Mouse (Mus musculus): ENCODE data around the gene Scn1b. TPM values are rescaled to one million over a fixed set of nuclear protein-coding genes. Genes with fewer than 3 reads are reported as not detected.
A peak's percentile ranks its signal among the peaks of the same experiment; 100 is the strongest.

Scn1b gene
- total and polyA plus RNA-seq, 3 experiments = 31.8 to 41.9 (median 32.5) TPM

- WGBS = 47% methylated on average over 5 of the region's 5 CpGs
Measured at GRCm38 (mm10) chr7:31160763-31161162, 34.0 kb upstream of the Scn1b start.

DNA sequence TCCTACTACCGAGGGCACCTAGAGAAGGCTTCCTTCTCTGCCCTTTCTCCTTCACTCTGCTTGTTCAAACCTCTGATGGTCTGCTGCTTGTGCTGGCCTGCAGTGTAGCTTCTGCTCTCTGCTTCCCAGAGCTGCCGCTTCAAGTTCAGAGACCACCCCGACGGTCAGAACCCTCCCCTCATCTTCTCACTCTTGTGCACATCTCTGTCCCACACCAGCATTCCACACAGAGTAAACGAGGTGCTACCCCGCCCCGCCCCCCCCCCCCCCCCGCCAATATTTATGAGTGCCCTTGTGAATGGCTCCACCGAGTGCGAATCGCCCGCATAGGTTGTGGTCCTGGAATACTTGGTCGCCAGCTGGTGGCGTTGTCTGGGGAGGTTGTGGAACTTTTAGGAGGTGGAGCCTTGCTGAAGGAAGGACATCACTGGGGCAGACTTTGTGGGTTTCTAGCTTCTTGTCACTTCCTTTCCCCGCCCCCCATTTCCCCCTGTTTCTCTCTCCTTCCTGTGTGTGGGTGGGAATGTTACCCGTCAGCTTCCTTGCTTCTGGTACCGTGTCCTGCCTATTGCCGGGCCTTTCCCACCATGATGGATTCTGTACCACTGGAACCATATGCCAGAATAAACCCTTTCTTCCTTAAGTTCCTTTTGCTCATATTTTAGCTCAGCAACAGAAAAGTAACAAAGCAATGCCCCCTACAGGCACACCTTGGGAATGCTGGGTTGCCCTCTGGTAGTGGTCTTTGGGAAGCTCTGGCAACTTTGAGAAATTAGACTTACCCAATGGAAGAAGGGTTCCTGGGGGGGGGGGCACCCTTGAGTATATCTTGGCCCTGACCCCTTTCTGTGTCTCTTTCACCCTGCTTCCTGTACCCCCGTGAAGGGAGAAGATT is 29.5 kb upstream of the Scn1b start:
- Histone ChIP-seq H3K27me3 (ENCODE audit: control insufficient read depth, insufficient read depth, low read length) (no peaks in the 10 kb centered on the region), H3K9ac (ENCODE audit: low read depth, low read length) (no peak overlapping the region), H3K27ac (peak overlapping the region; percentile 72), H3K36me3 (ENCODE audit: control insufficient read depth, insufficient read depth, low read length) (no peaks in the 10 kb centered on the region), H3K79me2 (replicated peaks; ENCODE audit: control insufficient read depth, insufficient read depth, low read length) (no peaks in the 10 kb centered on the region), H3K4me1 (ENCODE audit: control insufficient read depth, insufficient read depth, low read length) (peaks cover 10% of the 10 kb centered on the region), H3K4me3 (no peak overlapping the region)
- peak in 1 of 2 experiments; percentile 53 for DNase-seq
- 34% methylated on average over 19 of the region's 19 CpGs for WGBS
- intact Hi-C loops (cut with DNase I) = no loop called here
- TF ChIP-seq EP300 (IDR thresholded peaks at IDR 0.05; ENCODE audit: insufficient read depth, low read depth, low read length) (no peak), CTCF (IDR thresholded peaks at IDR 0.05) (peak; percentile 54)

More at GRCm38 (mm10) chr7:31160763-31161162, 34.0 kb upstream of the Scn1b start:
- intact Hi-C loops (cut with DNase I) = no loop called here
- no peak for DNase-seq
- Histone ChIP-seq H3K79me2 (replicated peaks; ENCODE audit: control insufficient read depth, insufficient read depth, low read length) (no peaks in the 10 kb centered on the region), H3K4me1 (ENCODE audit: control insufficient read depth, insufficient read depth, low read length) (peaks cover 5% of the 10 kb centered on the region; the same call in 1 of the 2 replicates), H3K27me3 (ENCODE audit: control insufficient read depth, insufficient read depth, low read length) (no peaks in the 10 kb centered on the region), H3K4me3 (no peak overlapping the region), H3K36me3 (ENCODE audit: control insufficient read depth, insufficient read depth, low read length) (no peaks in the 10 kb centered on the region), H3K9ac (ENCODE audit: low read depth, low read length) (no peak overlapping the region), H3K27ac (no peak overlapping the region)
- no peak for TF ChIP-seq POLR2A (IDR thresholded peaks at IDR 0.05; ENCODE audit: insufficient read depth, low read depth, low read length)
- no peak for TF ChIP-seq CTCF (IDR thresholded peaks at IDR 0.05)
- no peak for TF ChIP-seq EP300 (IDR thresholded peaks at IDR 0.05; ENCODE audit: insufficient read depth, low read depth, low read length)

GRCm38 (mm10) chr7:31155296-31156033 is 28.7 kb upstream of the Scn1b start, which contains the start of gene Gramd1a:
Gene Gramd1a, minus strand, starts transcription at chr7:31155896.
- intact Hi-C loops (cut with DNase I) = no loop called here
- 53% methylated on average over 5 of the region's 5 CpGs for WGBS
- peak within 1 kb of the TSS; percentile 72 for H3K27ac ChIP-seq
- TF ChIP-seq POLR2A (IDR thresholded peaks at IDR 0.05; ENCODE audit: insufficient read depth, low read depth, low read length) = no peak
- TF ChIP-seq EP300 (IDR thresholded peaks at IDR 0.05; ENCODE audit: insufficient read depth, low read depth, low read length) = no peak
- no peak for TF ChIP-seq CTCF (IDR thresholded peaks at IDR 0.05)
- peak; percentile 40 to 51 for DNase-seq
- peak within 1 kb of the TSS; percentile 28; the same call in 1 of the 2 replicates for H3K9ac ChIP-seq (ENCODE audit: low read depth, low read length)
- peaks cover 10% of the 10 kb centered on the region for H3K4me1 ChIP-seq (ENCODE audit: control insufficient read depth, insufficient read depth, low read length)
- H3K79me2 ChIP-seq (replicated peaks; ENCODE audit: control insufficient read depth, insufficient read depth, low read length) = no peaks in the 10 kb centered on the region
- no peaks in the 10 kb centered on the region for H3K36me3 ChIP-seq (ENCODE audit: control insufficient read depth, insufficient read depth, low read length)
- no peaks in the 10 kb centered on the region for H3K27me3 ChIP-seq (ENCODE audit: control insufficient read depth, insufficient read depth, low read length)
- no peak within 1 kb of the TSS for H3K4me3 ChIP-seq

- 86% methylated on average over 6 of the region's 6 CpGs for WGBS
- no peak overlapping the region for H3K9ac ChIP-seq (ENCODE audit: low read depth, low read length)
- DNase-seq = no peak
- peaks cover 18% of the 10 kb centered on the region for H3K4me1 ChIP-seq (ENCODE audit: control insufficient read depth, insufficient read depth, low read length)
- H3K27ac ChIP-seq = no peak overlapping the region; the same call in 1 of the 2 replicates
- no peaks in the 10 kb centered on the region for H3K36me3 ChIP-seq (ENCODE audit: control insufficient read depth, insufficient read depth, low read length)
- no peak overlapping the region for H3K4me3 ChIP-seq
- H3K27me3 ChIP-seq (ENCODE audit: control insufficient read depth, insufficient read depth, low read length) = no peaks in the 10 kb centered on the region
- no peaks in the 10 kb centered on the region for H3K79me2 ChIP-seq (replicated peaks; ENCODE audit: control insufficient read depth, insufficient read depth, low read length)
- intact Hi-C loops (cut with DNase I) = no loop called here
- TF ChIP-seq POLR2A (IDR thresholded peaks at IDR 0.05; ENCODE audit: insufficient read depth, low read depth, low read length) (no peak), CTCF (IDR thresholded peaks at IDR 0.05) (no peak), EP300 (IDR thresholded peaks at IDR 0.05; ENCODE audit: insufficient read depth, low read depth, low read length) (no peak)
Measured at GRCm38 (mm10) chr7:31153536-31154320, 26.9 kb upstream of the Scn1b start.

- peak; percentile 83 to 84 for DNase-seq
- peaks cover 9% of the 10 kb centered on the region for H3K79me2 ChIP-seq (replicated peaks; ENCODE audit: control insufficient read depth, insufficient read depth, low read length)
- peak overlapping the region; percentile 84 for H3K4me3 ChIP-seq
- peaks cover 23% of the 10 kb centered on the region for H3K4me1 ChIP-seq (ENCODE audit: control insufficient read depth, insufficient read depth, low read length)
- TF ChIP-seq CTCF (IDR thresholded peaks at IDR 0.05) (no peak), POLR2A (IDR thresholded peaks at IDR 0.05; ENCODE audit: insufficient read depth, low read depth, low read length) (peak; percentile 72), EP300 (IDR thresholded peaks at IDR 0.05; ENCODE audit: insufficient read depth, low read depth, low read length) (0 out of 2 replicates have a peak, but pooled peaks have one; percentile 28)
- H3K36me3 ChIP-seq (ENCODE audit: control insufficient read depth, insufficient read depth, low read length) = no peaks in the 10 kb centered on the region
- intact Hi-C loops (cut with DNase I) = no loop called here
- H3K27me3 ChIP-seq (ENCODE audit: control insufficient read depth, insufficient read depth, low read length) = no peaks in the 10 kb centered on the region
- H3K9ac ChIP-seq (ENCODE audit: low read depth, low read length) = peak overlapping the region; percentile 99
- 3% methylated on average over 23 of the region's 23 CpGs for WGBS
- peak overlapping the region; percentile 99 for H3K27ac ChIP-seq
Measured at GRCm38 (mm10) chr7:31151301-31152241, 24.8 kb upstream of the Scn1b start.
